Mouse (Mus musculus) neural tube, embryonic 14.5 days (tissue): ENCODE measurements around the gene Lpin2. TPM values are rescaled to one million over a fixed set of nuclear protein-coding genes. Genes with fewer than 3 reads are reported as not detected.

ENCODE experiments used
- ATAC-seq: fragments of 200-750 bp; cut with Nextera tagmentation; 2 replicates; pipeline ENCODE4 v1.8.0; 2017; ENCODE audit warnings: low read depth, mild to moderate bottlenecking, moderate TSS enrichment, moderate library complexity
- H3K27ac ChIP-seq: fragments of 300-500 bp; sonication (generic); 2 replicates; pipeline ENCODE4 v1.5.1; 2014; ENCODE audit warnings: low read depth, mild to moderate bottlenecking, control low read depth, low read length, moderate library complexity, mixed read lengths
- H3K27me3 ChIP-seq: fragments of 300-500 bp; sonication (generic); 2 replicates; pipeline ENCODE4 v1.6.1; 2014; ENCODE audit warnings: low read length; ENCODE audit not compliant: control insufficient read depth, insufficient read depth
- H3K36me3 ChIP-seq: fragments of 300-500 bp; sonication (generic); 2 replicates; pipeline ENCODE4 v1.6.1; 2014; ENCODE audit warnings: low read length, mixed read lengths; ENCODE audit not compliant: control insufficient read depth, insufficient read depth
- H3K4me1 ChIP-seq: fragments of 300-500 bp; sonication (generic); 2 replicates; pipeline ENCODE4 v1.6.1; 2014; ENCODE audit warnings: low read length; ENCODE audit not compliant: control insufficient read depth, insufficient read depth
- H3K4me2 ChIP-seq: fragments of 300-500 bp; sonication (generic); 2 replicates; pipeline ENCODE4 v1.6.1; 2014; ENCODE audit warnings: mild to moderate bottlenecking, low read depth, low read length, control low read depth
- H3K4me3 ChIP-seq: fragments of 300-500 bp; sonication (generic); 2 replicates; pipeline ENCODE4 v1.5.1; 2014; ENCODE audit warnings: low read depth, low read length, control low read depth, mixed read lengths
- H3K9ac ChIP-seq: fragments of 300-500 bp; sonication (generic); replicated peaks from 2 replicates; pipeline ENCODE4 v1.6.1; 2014; ENCODE audit warnings: low read depth, mild to moderate bottlenecking, control low read depth, low read length, mixed read lengths
- H3K9me3 ChIP-seq: fragments of 300-500 bp; sonication (generic); 2 replicates; pipeline ENCODE4 v1.6.1; 2016; ENCODE audit warnings: low read length; ENCODE audit not compliant: control insufficient read depth
- WGBS: fragments of 180-500 bp; shearing (Covaris S2); extraction: QIAGEN DNeasy Blood & Tissue Kit; methylation state at CpG from one replicate; pipeline ENCODE4 v1.1.7; 2014; 5-methylcytosine and 5-hydroxymethylcytosine counted together
- polyA plus RNA-seq: library from polyadenylated mRNA; unstranded; fragments of >200 nt; fragmentation: Nextera tagmentation; extraction: Ambion mirVana; gene quantifications from 2 replicates; pipeline ENCODE4 v1.2.1, GENCODE M21; 2014

Gene Lpin2
- polyA plus RNA-seq, 1 experiment from 2014 or later, result 52.4 TPM

DNA sequence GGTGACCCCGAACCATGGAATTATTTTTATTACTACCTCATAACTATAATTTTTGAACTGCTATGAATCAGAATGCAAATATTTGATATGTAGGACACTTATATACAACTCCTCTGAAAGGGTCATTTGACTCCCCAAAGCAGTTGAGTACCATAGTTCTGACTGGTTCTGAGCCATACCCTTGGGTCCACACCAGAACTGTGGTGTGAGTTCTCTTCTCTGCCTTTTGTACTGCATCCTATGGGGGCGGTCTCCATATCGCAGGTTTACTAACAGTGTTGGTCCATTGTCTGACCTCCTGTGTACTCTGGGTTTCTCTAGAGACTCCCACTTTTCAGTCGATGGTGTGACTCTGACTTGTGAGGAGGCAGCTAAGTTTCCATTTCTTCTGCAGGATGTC, 63.7 kb downstream of the Lpin2 start:
- WGBS, result 96% methylated on average over 4 of the region's 4 CpGs
- peaks cover 53% of the 10 kb centered on the region for H3K36me3 ChIP-seq
- no peak for ATAC-seq

DNA sequence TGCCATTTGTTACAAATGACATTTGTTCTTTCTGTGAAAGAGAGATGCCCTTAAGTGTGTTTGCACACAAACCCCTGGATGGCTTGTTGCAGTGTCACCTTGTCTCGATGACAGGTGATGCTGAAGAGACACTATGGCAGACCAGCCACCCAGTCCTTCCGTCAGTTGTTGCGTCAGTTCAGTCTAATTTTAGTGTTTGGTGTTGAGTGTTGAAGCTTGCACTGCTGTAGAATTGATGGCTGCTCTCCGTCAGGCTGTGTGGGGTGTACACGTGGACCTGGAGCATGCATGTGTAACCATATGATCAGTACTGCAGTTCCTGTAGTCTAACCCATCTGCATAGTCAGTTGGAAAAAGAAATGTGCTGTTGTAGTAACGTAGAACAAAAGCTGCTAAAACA, 66.6 kb downstream of the Lpin2 start:
- H3K27me3 ChIP-seq, result no peaks in the 10 kb centered on the region
- no peaks in the 10 kb centered on the region for H3K4me1 ChIP-seq
- 86% methylated on average over 6 of the region's 6 CpGs for WGBS
- H3K36me3 ChIP-seq, result peaks cover 30% of the 10 kb centered on the region
- no peak overlapping the region for H3K9ac ChIP-seq
- H3K27ac ChIP-seq, result no peak overlapping the region
- H3K9me3 ChIP-seq, result no peaks in the 10 kb centered on the region
- no peak for ATAC-seq
- H3K4me2 ChIP-seq, result no peak overlapping the region
- H3K4me3 ChIP-seq, result no peak overlapping the region

More for the DNA sequence above, 63.7 kb downstream of the Lpin2 start:
- Histone ChIP-seq H3K9ac (no peak overlapping the region), H3K27me3 (no peaks in the 10 kb centered on the region), H3K4me2 (no peak overlapping the region), H3K27ac (no peak overlapping the region), H3K9me3 (no peaks in the 10 kb centered on the region), H3K4me3 (no peak overlapping the region), H3K4me1 (no peaks in the 10 kb centered on the region)

DNA sequence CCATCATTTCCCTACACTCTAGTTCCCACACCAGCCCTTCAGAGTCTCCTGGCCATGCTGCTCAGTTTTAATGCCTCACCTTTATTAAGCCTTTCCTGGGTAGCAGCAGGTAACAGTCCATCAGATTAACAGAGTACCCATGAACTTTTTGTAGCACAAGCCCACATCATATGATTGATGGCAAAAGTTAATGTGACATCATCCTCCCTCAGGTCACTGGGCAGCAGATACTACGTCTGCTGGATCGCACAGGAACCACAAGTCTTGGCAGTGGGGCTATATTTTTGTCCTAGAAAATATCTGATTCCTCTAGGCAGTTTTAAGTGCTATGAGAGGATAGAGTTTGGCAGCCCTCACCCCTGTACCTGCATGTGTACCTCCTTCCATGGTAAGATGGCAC, 67.7 kb downstream of the Lpin2 start:
- 87% methylated on average over 2 of the region's 2 CpGs for WGBS
- H3K27ac ChIP-seq, result no peak overlapping the region
- H3K4me3 ChIP-seq, result no peak overlapping the region
- no peaks in the 10 kb centered on the region for H3K4me1 ChIP-seq
- H3K27me3 ChIP-seq, result no peaks in the 10 kb centered on the region
- ATAC-seq, result no peak
- no peak overlapping the region for H3K9ac ChIP-seq
- peaks cover 20% of the 10 kb centered on the region for H3K36me3 ChIP-seq
- H3K9me3 ChIP-seq, result no peaks in the 10 kb centered on the region
- H3K4me2 ChIP-seq, result no peak overlapping the region

DNA sequence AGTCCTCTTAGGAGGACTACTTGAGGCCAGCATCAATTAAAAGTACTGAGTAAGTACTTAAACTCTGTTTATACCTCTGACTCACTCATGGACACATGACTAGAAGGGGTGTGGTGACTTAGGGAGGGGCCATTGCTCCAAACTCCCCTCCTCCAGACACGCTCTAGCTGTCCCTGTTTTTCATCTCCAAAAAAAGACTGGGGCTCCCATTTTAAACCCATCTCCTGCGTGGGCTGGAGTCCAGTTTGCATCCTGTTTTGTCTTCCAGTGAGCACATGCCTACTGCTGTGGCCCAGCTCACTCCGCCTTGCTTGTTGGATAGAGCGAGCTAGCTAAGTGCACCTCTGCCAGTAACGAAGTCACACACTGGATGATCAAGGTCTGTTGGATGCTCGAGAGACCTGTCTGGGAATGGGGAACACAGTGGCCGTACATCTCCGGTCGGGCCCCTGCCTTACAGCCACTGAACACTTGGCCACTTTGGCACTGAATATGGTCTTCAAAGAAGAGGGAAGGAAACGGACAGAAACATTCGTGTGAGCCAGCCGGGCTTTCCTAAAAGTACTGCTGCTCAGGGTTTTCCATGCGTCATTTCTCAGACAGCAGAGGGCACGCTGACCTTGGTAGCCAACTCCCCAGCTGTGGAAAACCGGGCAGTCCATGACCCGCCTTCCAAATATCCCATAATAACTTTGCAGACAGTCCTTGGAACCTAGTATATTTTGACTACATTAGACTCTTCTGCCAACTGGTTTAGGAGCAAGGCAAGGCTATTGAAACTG, 68.7 kb downstream of the Lpin2 start:
- Histone ChIP-seq H3K4me1 (no peaks in the 10 kb centered on the region), H3K27me3 (no peaks in the 10 kb centered on the region), H3K36me3 (peaks cover 19% of the 10 kb centered on the region), H3K4me3 (no peak overlapping the region), H3K9me3 (no peaks in the 10 kb centered on the region), H3K27ac (no peak overlapping the region), H3K4me2 (no peak overlapping the region), H3K9ac (no peak overlapping the region)
- WGBS, result 89% methylated on average over 16 of the region's 16 CpGs
- ATAC-seq, result no peak

DNA sequence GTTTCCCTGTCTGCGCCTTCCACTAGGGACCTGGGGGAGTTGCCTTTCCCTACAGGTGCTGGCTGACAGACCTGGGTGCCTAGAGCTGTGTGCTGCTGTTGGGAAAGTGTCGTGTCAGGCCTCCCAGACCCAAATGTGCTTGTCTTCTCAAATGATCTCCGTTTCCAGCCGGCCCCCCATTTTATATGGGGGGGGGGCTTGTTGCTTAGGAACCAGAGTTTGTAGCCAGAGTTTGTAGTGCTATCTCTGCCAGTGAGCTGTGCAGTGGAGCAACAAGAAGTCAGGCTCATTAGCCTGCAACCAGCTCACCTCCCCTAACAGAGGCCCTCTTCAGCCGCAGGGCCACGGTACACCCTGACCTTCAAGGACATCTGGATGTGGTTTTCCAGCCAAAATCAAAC, 69.2 kb downstream of the Lpin2 start:
- Histone ChIP-seq H3K4me1 (no peaks in the 10 kb centered on the region), H3K4me2 (no peak overlapping the region), H3K27ac (no peak overlapping the region), H3K9me3 (no peaks in the 10 kb centered on the region), H3K36me3 (peaks cover 13% of the 10 kb centered on the region), H3K9ac (no peak overlapping the region), H3K4me3 (no peak overlapping the region), H3K27me3 (no peaks in the 10 kb centered on the region)
- WGBS, result 73% methylated on average over 6 of the region's 6 CpGs
- peak; percentile 61 for ATAC-seq

DNA sequence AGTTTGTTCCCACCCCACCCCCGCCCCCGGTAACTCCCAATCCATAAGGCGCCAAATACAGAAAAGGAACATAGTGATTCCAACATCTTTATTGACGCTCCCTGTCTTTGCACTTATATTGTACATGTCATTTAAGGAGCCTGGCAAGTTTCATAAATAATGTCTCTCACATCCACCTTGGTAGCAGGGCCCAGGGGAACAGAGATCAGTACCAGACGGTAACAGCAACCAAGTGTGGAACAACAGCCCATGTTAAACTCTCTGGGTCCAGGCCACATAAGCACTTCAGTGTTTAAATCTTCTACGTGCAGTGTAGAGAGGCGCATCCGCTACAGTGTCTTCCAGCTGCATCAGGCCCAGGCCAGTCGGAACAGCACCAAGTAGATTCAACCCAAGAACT, 69.7 kb downstream of the Lpin2 start:
- no peak for ATAC-seq
- no peak overlapping the region for H3K27ac ChIP-seq
- WGBS, result 83% methylated on average over 9 of the region's 9 CpGs
- no peaks in the 10 kb centered on the region for H3K27me3 ChIP-seq
- H3K9me3 ChIP-seq, result no peaks in the 10 kb centered on the region
- H3K9ac ChIP-seq, result no peak overlapping the region
- no peak overlapping the region for H3K4me2 ChIP-seq
- no peaks in the 10 kb centered on the region for H3K4me1 ChIP-seq
- peaks cover 8% of the 10 kb centered on the region for H3K36me3 ChIP-seq
- H3K4me3 ChIP-seq, result no peak overlapping the region

DNA sequence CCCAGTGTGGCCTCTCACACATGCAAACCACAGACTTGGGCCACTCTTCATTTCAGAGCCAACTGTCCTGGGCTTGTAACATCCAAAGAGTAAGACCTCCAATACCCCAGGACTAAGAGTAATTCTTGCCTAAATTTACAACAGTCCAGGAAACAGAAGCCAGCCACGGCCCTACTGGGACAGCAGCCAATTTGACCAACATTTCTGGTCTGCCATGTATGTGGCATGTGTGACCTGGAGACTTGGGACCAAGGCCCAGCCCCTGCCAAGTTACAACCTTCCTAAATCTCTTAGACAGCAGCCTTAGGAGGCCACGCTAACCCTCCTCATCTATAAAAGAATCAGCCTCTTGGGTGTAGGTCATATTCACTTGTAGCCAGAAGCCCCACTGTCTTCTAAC, 71.0 kb downstream of the Lpin2 start:
- H3K4me2 ChIP-seq, result no peak overlapping the region
- H3K9ac ChIP-seq, result no peak overlapping the region
- no peaks in the 10 kb centered on the region for H3K27me3 ChIP-seq
- H3K9me3 ChIP-seq, result no peaks in the 10 kb centered on the region
- WGBS, result 90% methylated on average over 2 of the region's 2 CpGs
- no peak overlapping the region for H3K27ac ChIP-seq
- no peak for ATAC-seq
- no peak overlapping the region for H3K4me3 ChIP-seq
- no peaks in the 10 kb centered on the region for H3K4me1 ChIP-seq
- H3K36me3 ChIP-seq, result no peaks in the 10 kb centered on the region

DNA sequence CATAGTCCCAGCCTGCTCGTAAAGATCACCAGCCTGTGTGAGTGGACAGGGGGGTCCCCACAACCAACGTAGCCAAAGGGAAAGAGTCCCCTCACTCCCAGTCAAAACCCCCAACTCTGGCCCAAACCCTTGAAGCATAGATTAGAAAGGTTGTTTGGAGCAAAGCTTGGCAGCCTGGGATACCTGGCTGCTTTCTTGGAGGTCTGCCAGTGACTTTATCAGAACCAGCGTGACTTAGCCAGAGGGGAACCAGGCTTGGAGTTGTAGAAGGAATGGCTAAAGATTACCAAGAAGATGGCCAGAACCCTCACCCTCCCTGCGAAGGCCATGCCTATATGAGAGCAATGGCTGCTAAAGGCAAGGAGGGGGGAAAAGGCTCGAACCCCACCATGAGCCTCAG, 71.7 kb downstream of the Lpin2 start:
- no peak for ATAC-seq
- WGBS, result 88% methylated on average over 5 of the region's 5 CpGs
- H3K27ac ChIP-seq, result no peak overlapping the region
- no peaks in the 10 kb centered on the region for H3K36me3 ChIP-seq
- H3K9ac ChIP-seq, result no peak overlapping the region
- H3K4me1 ChIP-seq, result no peaks in the 10 kb centered on the region
- H3K9me3 ChIP-seq, result no peaks in the 10 kb centered on the region
- no peaks in the 10 kb centered on the region for H3K27me3 ChIP-seq
- H3K4me3 ChIP-seq, result no peak overlapping the region
- no peak overlapping the region for H3K4me2 ChIP-seq

DNA sequence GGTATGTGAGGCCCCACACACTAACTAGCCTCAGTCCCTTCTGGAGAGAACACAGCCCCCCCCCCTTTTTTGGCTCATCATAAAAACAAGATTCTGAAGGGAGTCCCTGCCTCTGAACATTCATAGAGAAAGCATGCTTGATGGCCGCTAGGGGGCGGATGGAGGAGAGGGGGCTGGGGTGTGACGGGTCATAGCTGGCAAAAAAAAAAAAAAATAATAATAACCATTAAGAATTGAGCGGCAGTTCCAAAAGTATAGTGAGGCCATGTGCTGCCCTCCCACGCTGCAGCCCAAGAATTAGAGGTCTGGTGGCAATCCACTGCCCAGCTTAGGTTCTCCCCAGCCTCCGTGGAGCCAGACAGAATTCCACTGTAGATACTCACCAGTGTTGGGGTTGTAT, 72.4 kb downstream of the Lpin2 start:
- Histone ChIP-seq H3K4me3 (no peak overlapping the region), H3K4me1 (no peaks in the 10 kb centered on the region), H3K9me3 (no peaks in the 10 kb centered on the region), H3K4me2 (no peak overlapping the region), H3K9ac (no peak overlapping the region), H3K27ac (no peak overlapping the region), H3K36me3 (no peaks in the 10 kb centered on the region), H3K27me3 (no peaks in the 10 kb centered on the region)
- 72% methylated on average over 6 of the region's 6 CpGs for WGBS
- ATAC-seq, result no peak
